Mouse (Mus musculus): Measurements from ENCODE around the gene Gpr4.

DNA sequence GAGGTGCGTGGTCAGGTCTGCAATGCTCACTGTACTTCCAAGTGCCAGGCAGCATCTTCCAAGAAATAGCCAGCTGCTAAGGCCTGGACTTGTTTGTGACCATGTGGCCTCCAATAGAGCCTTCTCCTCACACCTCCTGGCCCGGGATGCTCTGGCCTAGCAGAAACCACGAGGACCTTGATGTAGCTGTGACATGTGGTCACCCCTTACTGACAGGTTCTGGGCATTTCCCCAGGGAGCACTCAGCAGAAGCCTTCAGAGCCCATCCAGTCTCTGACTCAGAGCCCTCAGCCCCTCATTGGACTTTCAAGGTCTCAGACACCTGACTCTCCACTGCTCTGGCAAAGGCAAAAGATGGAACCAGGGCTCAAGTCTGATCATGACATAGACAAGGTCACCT lies 32.7 kb downstream of the Gpr4 start:
- TF ChIP-seq CTCF (IDR thresholded peaks at IDR 0.05; ENCODE audit: insufficient read depth, low read length) (no peak), POLR2A (IDR thresholded peaks at IDR 0.05; ENCODE audit: borderline replicate concordance, extremely low read depth, low read depth, low read length) (no peak)

All from lung, adult 2 months (tissue).